Mouse (Mus musculus) urinary bladder, postnatal 10 days (tissue): ENCODE measurements around the gene Smyd1.
"Not testable (repeated sequence)": the region's sequence is repeated elsewhere in the genome, so short reads cannot be mapped to it uniquely, and the experiment has no call there.

Source experiments
- DNase-seq: peaks from one replicate; pipeline ENCODE4 v3.0.0; 2022; ENCODE audit warnings: low spot score

Smyd1 gene

GRCm38 (mm10) chr6:71324816-71325215, 2.8 kb upstream of the Smyd1 start:
- DNase-seq: no peak

DNA sequence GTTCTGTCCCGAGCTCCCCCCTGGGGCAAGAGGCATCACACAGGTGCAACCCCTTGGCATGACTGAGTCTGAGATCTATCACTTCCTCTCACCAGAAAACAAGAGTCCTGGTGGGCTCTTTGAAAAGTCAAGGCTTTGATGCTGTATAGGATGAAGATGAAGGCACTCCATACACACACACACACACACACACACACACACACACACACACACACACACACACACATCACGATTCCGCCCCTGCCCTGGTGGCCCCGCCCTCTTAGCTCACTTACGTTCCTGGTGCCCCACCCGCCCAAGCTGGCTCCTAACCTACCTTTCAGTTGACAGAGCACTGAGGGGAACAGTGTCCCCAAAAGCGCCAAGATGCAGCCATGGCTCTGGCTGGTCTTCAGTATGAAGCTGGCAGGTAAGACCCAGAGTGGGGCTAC, 473 bp upstream of the Smyd1 start, which contains the start of gene Cd8b1:
Gene Cd8b1, plus strand, starts transcription at position 298 of the 431 bp plus-strand sequence.
- no peak for DNase-seq

DNA sequence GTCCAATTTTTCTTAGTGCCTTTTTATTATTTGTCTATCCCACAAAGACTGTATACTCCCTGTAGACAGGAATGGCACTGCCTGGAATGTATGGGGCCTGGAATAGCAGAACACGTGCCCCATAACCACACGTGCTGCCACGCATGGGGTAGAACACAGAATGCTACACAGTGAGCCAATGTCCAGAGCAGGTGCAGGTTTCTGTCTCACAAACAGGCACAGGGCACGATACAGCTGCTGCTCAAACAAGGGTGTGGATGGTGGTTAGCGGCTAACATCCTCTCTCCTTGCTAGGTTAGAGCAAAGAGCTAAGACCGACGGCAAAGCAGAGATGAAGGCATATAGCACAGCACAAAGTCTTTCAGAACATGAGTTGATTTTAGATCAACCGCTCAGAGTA, 14.5 kb downstream of the Smyd1 start:
- DNase-seq: no peak

GRCm38 (mm10) chr6:71302097-71302731, 19.8 kb downstream of the Smyd1 start:
- DNase-seq: no peak

- DNase-seq: no peak
Measured at GRCm38 (mm10) chr6:71298751-71299150, 23.3 kb downstream of the Smyd1 start.

DNA sequence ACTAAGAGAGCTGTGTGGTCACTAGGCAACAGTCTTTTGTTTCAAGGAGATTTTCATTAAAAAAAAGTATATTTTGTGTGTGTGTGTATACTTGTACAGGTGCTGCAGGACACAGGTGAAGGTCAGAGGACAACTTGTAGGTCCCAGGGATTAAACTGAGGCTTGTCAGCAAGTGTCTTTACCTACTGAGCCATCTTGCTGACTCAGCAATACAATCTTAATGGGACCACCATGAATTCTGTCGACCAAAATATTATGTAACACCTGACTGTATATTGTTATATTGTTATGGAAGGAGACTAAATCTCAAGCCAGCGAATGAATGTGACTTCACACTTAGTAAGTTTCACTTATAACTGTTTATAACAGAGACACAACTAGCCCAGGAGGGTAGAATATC, 24.0 kb downstream of the Smyd1 start:
- DNase-seq: no peak

GRCm38 (mm10) chr6:71295303-71295702, 26.7 kb downstream of the Smyd1 start:
- no peak for DNase-seq

DNA sequence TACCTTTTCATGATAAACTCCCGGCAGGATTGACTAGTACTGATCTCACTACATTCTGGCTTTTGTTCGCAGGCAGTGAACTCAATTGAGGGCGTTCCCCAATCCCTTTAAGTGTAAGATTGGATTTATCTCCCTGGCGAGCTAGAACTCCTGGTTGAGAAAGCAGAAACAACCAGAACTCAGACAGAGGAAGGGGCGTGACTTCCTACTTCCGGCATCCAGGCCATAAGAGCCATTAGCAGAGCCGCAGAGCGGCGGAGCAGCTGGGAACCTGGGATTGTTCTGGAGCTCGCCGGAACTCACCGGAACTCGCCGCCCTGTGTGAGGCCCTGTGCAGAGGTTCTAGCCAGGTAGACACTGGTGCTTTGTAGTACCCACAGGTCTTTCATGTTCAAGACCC, 28.5 kb downstream of the Smyd1 start:
- DNase-seq: no peak

GRCm38 (mm10) chr6:71279418-71279817, 42.6 kb downstream of the Smyd1 start:
- DNase-seq: no peak

- no peak for DNase-seq
Measured at GRCm38 (mm10) chr6:71274621-71275020, 47.4 kb downstream of the Smyd1 start.

- DNase-seq: no peak
Measured at GRCm38 (mm10) chr6:71273715-71274114, 48.3 kb downstream of the Smyd1 start.

GRCm38 (mm10) chr6:71272316-71272741, 49.7 kb downstream of the Smyd1 start:
- DNase-seq: no peak

DNA sequence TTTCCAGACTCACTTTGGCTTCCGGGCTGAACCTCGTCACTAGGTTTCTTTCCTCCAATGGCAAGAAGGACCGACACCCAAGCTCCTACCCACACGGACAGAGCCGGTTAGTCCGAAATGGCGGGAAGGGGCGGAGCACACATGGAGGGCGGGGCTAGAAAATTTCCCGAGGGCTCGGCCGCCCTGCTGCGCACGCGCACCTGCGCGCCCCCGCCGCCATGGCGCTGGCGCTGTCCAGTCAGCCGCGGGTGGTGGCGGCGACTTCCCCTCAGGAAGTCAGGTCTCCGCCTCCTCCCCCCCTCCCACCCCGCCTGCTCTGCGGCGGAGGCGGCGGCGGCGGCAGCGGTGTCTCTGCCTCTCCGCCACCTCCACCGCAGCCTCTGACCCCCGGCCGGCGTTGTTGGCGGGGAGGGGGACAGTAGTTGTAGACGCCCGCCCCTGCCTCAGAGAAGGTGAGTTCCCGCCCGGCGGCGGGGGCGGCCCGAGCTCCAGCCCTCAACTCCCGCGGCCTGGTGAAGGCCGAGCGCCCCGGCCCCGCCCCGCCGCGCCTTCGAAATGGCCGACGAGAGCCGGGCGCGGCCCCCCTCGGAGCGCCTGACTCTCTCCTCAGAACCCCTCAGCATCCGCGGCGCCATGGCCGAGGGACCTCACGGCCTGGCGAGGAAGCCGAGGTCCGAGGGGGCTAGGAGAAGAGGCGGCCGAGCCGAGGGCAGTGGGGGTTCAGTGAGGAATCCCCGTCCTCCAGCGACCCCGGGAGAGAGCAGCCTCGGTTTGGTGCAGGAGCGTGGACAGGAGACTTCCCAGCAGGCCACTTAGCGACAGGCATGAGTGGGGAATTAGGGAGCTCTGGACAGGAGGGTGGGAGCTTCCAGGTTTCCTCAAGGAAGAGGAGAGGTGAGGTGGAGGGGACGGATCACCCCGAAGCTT, 50.4 kb downstream of the Smyd1 start, which contains the start of gene Krcc1:
Gene Krcc1, plus strand, starts transcription at position 289 of the 927 bp plus-strand sequence.
- DNase-seq: peak; percentile 82

- DNase-seq: no peak
Measured at GRCm38 (mm10) chr6:71271057-71271388, 51.0 kb downstream of the Smyd1 start.

DNA sequence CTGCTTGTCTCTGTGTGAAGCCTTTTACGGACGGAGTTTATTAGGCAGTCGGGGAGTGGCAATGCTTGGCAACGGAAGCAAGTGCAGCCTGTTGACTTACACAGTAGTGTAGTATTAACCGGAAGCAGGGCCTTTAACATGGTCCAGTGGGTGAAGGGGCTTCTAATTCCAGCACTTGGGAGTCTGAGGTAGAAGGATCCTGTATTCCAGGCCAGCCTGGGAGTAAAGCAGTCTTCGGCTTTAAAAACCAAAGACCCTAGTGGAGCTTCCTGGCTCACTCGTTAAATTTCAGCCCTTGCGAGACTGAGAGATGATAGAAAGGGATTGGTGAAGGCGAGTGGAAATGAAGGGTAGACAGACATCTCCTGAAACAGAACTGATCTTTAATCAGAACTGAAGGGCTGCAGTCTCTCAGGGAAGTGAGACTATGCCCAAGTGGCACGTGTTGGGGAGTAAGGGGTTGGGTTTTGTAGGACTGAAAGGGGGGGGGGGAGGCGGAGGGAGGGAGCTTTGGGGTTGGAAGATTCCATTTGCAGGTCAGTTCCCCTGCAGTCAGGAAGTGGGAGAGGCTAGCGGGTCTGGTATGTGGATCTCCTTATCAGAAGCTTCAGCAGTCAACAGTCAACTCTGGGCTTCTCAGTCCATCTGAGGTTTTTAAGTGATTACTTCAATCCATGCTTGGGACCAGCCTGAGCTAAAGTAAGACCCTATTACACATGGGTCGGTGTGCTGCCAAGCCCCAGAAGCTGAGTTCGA, 51.6 kb downstream of the Smyd1 start:
- no peak for DNase-seq

GRCm38 (mm10) chr6:71269686-71270050, 52.4 kb downstream of the Smyd1 start:
- not testable (repeated sequence) for DNase-seq

DNA sequence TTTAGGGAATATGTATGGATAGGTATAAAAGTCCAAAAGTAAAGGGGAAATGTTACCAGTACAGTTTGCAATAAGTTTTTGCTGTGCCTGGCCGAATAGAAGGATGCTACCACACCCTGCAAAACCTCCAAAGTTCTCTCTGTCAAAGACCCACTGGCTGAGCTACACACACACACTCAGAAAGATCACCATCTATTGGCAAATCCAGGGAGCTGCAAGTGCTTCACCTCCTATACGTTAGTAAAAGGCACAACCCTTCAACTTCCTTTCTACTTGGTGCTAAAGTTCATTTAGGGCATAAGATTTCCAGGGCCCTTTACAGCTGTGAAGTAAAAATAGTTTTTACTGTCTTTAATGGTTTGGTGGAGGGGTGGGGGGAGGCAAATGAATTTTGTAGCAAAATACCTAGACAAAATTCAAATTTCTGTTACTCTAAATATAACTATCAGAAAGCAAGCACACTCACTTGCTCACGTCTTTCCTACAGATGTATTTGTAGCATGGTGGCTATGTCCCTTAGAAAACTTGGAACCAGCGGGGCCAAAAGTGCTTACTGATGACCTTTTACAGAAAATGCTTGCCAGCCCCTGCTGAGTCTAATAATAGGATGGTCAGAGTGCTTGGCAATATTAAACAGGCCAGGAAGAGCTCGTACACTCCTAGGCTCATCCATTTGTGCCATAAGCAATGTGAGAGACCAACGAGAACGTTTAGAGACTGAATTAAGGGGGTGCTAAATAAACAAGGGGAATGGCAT, 52.9 kb downstream of the Smyd1 start:
- DNase-seq: no peak

DNA sequence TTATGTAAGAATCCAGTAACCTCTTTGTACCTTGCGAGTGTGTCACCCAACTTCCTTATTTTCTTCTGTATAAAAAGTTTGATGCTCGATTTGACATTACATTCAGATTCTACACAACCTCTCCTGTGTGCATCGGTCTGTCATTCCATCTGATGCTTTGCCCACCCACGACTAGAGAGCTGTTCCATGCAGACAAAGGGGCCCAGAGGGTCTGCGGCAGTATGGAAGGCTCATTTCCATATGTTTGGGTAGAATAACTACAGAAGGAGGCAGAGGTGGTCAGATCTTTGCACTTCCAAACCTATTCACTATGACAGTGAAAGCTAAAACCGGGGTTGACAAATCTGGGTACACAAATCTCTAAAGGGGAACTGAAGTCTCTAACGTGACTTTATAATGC, 54.4 kb downstream of the Smyd1 start:
- DNase-seq: not testable (repeated sequence)

GRCm38 (mm10) chr6:71262142-71262833, 59.7 kb downstream of the Smyd1 start:
- no peak for DNase-seq

DNA sequence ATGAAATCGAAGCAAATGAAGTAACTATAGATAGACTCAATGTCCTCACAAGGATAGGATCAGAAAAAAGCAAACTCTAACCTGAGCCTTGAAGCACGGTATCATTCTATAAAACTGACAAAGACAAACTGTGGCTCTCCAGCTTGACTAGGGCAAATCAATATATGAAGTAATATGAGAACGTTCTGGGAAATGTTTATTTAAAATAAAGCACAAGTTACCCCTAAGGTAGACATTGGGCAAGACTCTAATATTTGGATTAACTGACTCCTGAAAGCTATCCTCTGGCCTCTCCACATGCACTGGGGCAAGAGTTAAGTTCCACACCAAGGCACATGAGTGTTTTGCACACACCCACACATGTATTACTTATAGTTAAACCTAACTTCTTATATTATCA, 61.0 kb downstream of the Smyd1 start:
- DNase-seq: no peak

GRCm38 (mm10) chr6:71260051-71260640, 61.9 kb downstream of the Smyd1 start:
- DNase-seq: no peak
